Mouse (Mus musculus): ENCODE data around the gene Ube2d3.

DNA sequence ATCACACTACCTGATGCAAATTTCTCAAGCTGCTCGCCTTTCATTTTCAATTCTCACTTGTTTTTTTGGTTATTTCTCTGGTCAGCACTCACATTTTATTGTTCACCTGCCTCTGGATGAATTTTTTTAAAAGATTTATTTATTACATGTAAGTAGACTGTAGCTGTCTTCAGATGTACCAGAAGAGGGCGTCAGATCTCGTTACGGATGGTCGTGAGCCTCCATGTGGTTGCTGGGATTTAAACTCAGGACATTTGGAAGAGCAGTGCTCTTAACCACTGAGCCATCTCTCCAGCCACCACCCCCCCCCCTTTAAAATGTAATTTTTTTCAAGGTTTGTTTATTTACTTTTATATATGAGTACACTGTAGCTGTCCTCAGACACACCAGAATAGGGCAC lies 34.1 kb upstream of the Ube2d3 start:
- TF ChIP-seq GATA1 (IDR thresholded peaks at IDR 0.05; ENCODE audit: borderline replicate concordance, low read length): no peak
- TF ChIP-seq FLI1 (IDR thresholded peaks at IDR 0.05; ENCODE audit: low read length): no peak

Data from megakaryocyte, embryonic 14.5 days (primary cell).